Mouse (Mus musculus) frontal cortex, postnatal 10 days (tissue): ENCODE data around the gene Sdc1.

Experiments
- DNase-seq, 2 experiments: peaks; one replicate each; pipeline ENCODE4 v3.0.0; 2022; ENCODE audit warnings: low spot score in 2 of 2, mixed read lengths in 1 of 2

The Sdc1 gene

GRCm38 (mm10) chr12:8782565-8782964 lies 11.4 kb downstream of the Sdc1 start:
- DNase-seq = no peak

GRCm38 (mm10) chr12:8784189-8784588 lies 13.1 kb downstream of the Sdc1 start:
- no peak for DNase-seq

GRCm38 (mm10) chr12:8786476-8786875 lies 15.4 kb downstream of the Sdc1 start:
- DNase-seq = no peak

- no peak for DNase-seq
Measured at GRCm38 (mm10) chr12:8786984-8787730, 16.0 kb downstream of the Sdc1 start.

GRCm38 (mm10) chr12:8788469-8788868 lies 17.3 kb downstream of the Sdc1 start:
- DNase-seq = no peak

- DNase-seq = no peak
Measured at GRCm38 (mm10) chr12:8790615-8791014, 19.5 kb downstream of the Sdc1 start.

- no peak for DNase-seq
Measured at GRCm38 (mm10) chr12:8793410-8794051, 22.4 kb downstream of the Sdc1 start.

- DNase-seq = no peak
Measured at GRCm38 (mm10) chr12:8797936-8798335, 26.8 kb downstream of the Sdc1 start.

GRCm38 (mm10) chr12:8798486-8799020 lies 27.4 kb downstream of the Sdc1 start:
- DNase-seq = no peak

- DNase-seq = no peak
Measured at GRCm38 (mm10) chr12:8803421-8804076, 32.4 kb downstream of the Sdc1 start.

GRCm38 (mm10) chr12:8804077-8804456 lies 32.9 kb downstream of the Sdc1 start:
- no peak for DNase-seq

- DNase-seq = no peak
Measured at GRCm38 (mm10) chr12:8804934-8805722, 34.0 kb downstream of the Sdc1 start.

GRCm38 (mm10) chr12:8809086-8809485 lies 38.0 kb downstream of the Sdc1 start:
- no peak for DNase-seq

GRCm38 (mm10) chr12:8809626-8810025 lies 38.5 kb downstream of the Sdc1 start:
- DNase-seq = no peak

GRCm38 (mm10) chr12:8810966-8811365 lies 39.8 kb downstream of the Sdc1 start:
- no peak for DNase-seq

GRCm38 (mm10) chr12:8811441-8811871 lies 40.3 kb downstream of the Sdc1 start:
- DNase-seq = no peak

GRCm38 (mm10) chr12:8811894-8812560 lies 40.9 kb downstream of the Sdc1 start:
- no peak for DNase-seq

- peak in 1 of 2 experiments; percentile 16 for DNase-seq
Measured at GRCm38 (mm10) chr12:8817467-8818232, 46.5 kb downstream of the Sdc1 start.

GRCm38 (mm10) chr12:8818233-8818672 lies 47.1 kb downstream of the Sdc1 start:
- no peak for DNase-seq

- no peak for DNase-seq
Measured at GRCm38 (mm10) chr12:8824995-8825703, 54.0 kb downstream of the Sdc1 start.
